Mouse (Mus musculus) naive thymus-derived CD4-positive, alpha-beta T cell, adult 2 months (primary cell): ENCODE measurements at regions not wholly inside any gene's neighbourhood (a gene's known extent, or its start where the extent isn't known, plus 50 kb on each side); places are given as distances from the start of the nearest gene placed in this dataset.

Experiments used
- DNase-seq: peaks from one replicate; pipeline ENCODE4 v3.0.0-alpha.2; 2011; ENCODE audit warnings: low read depth

DNA sequence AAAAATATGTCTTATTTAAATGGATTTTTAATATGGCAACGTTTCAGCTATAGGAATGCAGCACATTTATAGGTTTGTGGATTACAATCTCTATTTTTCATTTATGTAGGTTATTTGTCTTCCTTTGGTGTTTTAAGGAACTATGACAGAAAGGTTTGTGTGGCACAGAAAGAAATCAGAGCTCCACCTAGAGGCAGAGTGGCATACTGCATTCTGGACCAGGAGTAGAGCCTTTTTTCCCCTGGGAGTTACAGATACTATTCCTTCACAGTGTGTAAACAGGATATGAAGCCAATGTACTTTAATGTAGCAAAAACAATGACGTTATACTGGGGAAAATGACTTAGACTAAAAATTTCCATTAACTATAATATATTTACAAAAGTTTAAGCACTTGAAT is 94.9 kb upstream of the St8sia4 start:
- peak; percentile 78 for DNase-seq

DNA sequence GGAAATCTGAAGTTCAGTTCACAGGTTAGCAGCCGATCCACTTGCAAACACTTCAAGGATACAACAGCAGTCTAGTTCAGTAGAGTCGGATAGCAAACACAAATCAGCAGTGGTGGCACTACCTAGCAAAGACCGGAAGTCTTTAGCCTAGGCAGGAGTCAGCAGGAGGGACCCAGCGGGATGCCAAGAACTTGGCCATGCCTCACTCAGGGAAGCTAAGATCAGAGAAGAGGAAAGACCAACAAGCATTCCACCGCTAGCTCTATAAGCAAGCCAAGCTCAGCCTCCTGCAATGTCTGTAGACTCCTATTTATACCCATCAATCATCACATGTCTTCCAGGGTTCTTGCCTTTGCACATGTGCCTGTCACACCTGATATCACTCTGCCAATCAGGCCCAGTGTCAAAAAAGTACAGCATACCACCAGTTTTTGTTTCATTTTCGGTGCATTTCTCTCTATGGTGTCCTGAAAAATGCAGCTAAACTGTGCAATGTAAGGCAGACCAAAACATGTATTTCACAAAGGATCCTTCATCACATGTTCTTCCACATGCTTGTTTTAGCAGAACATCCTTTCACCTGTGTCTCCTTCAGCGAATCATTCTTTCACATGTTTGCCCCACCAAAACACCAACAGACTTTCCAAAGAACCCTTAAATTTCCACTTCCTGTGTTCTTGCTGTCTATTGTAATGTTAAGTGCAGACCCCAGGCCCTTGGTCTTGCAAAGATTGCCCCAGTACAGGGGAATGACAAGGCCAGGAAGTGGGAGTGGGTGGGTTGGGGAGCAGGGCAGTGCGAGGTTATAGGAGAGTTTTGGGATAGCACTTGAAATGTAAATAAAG is 86.9 kb upstream of the St8sia4 start:
- no peak for DNase-seq

DNA sequence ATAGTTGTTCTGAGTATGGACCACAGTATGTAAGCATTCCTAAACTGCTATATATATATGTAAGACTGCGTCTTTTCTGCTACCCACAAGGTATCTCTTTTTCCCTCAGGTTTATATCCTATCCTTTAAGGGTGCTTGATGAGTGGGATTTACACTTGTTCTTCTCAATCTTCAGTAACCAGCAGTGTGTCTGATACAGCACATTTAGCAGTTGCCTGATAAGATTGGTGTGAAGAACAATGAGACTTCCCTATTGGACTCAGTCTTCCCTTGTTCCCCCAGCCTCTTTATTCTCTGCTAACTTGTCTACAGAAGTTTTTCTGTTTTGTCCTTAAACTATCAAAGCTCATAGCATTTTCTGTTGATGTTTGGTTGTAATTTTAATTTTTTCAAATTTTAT is 86.1 kb upstream of the St8sia4 start:
- DNase-seq = no peak

DNA sequence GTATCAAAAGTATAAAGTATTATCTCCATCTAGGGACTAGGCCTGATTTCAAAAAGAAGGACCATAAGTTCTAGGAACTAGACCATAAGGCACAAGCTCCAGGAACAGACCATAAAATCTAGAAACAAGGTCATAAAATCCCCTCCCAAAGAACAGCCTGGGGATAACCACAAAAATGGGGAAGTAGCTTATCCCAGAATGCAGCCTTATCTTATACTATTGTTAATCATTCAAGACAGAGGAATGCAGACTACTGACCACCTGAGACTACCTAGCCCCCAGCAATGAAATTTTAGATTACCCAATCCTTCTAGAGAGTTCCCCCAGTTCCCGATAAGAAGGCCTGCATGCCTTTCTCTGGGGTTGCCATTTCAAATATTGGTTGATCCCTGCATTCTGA is 81.6 kb upstream of the St8sia4 start:
- no peak for DNase-seq

DNA sequence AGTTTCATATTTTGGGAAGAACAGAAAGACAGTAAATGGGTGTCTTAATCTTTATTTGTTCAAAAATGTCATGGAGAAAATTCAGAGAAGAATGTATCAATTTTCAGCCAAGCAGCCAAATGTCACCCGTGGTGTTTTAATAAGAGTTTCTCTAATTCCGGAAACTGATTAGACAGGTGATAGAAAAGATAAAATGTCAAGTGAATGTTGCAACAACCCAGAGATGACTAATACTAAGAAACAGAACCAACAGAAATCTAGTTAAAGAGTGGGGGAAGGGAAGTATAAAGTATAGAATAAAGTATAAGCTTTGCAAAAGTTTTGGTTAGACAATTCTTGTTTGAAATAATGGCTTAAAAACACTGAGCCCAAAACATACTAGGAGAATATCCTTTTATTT is 79.9 kb upstream of the St8sia4 start:
- DNase-seq = no peak

DNA sequence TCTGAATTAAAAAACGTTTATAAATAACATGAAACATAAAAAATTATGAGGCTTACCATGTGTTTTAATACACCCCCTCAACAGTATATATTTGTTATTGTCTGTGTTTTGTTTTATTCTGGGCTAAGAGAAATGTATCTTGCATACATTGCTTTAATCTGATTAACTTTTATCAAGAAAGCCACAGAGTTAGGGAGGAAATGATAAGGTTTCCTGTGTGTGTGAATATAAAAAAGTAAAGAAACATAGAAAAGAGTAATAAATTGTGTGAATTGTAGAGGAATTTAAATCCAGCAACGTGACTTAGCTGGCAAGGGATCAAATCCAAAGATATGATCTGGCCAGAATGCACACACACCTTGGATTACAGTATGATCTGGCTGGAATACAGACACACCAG is 77.1 kb upstream of the St8sia4 start:
- DNase-seq = no peak

DNA sequence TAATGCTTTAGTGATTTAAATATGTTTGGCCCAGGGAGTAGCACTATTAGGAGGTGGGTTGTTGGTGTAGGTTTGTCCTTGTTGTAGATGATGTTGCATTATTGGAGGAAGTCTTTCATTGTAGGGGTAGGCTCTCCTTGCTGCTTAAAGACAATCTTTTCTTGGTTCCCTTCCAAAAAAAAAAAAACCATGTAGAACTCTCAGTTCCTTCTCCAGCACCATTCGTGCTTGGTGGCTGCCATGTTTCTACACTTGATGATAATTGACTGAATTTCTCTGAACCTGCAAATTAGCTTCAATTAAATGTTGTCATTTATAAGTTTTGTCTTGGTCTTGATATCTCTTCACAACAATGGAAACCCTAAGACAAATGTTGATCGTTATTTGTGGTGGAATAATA is 76.0 kb upstream of the St8sia4 start:
- DNase-seq = no peak

DNA sequence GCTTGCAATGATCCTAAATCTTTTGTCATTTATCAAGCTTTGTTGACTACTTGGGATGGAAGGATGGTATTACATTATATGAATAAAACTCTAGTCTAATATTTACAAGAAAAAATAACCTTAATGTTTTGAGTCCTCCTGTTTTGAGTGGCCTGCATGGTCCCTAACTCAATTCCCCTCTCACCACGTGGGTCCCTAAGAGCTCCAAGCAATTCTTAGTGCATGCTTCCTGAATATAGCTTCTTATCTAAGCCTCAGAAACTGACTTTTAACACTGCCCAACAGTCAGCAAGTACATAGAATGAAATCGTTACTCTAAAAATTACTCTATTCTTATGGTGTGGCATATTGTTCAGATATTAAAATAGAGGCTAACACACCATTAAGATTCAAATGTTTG is 52.1 kb upstream of the St8sia4 start:
- no peak for DNase-seq

DNA sequence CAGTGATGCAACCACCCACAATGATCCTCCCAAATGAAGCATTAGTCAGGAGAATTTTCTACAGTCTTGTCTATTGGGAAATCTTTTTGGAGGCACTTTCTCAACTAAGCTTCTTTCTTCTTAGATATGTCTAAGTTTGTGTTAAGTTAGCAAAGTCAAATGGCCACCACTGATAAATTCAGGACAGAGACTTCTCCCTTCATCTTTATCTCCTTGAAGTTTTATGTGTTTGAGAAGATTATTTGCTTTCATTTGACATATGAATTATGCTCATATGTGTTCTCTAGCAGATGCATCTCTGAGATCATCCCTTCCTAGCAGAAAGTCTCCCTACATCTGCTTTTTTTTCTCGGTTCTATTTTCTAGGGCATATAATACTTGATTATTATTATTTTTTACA is 51.4 kb upstream of the St8sia4 start:
- no peak for DNase-seq
